Mouse (Mus musculus) kidney, adult 2 months (tissue): ENCODE results near the gene Igf1r.

Experiments
- CTCF ChIP-seq: fragments of 200-500 bp; conservative IDR thresholded peaks from 2 replicates; pipeline ENCODE4 v1.5.1; 2011; ENCODE audit warnings: low read depth, mild to moderate bottlenecking, control low read depth, low read length, moderate library complexity, mixed read lengths; ENCODE audit not compliant: insufficient read depth, insufficient read length
- POLR2A ChIP-seq: fragments of 200-500 bp; IDR thresholded peaks from one replicate; pipeline ENCODE4 v1.6.1; 2011; ENCODE audit warnings: low read depth, low read length, control low read depth

DNA sequence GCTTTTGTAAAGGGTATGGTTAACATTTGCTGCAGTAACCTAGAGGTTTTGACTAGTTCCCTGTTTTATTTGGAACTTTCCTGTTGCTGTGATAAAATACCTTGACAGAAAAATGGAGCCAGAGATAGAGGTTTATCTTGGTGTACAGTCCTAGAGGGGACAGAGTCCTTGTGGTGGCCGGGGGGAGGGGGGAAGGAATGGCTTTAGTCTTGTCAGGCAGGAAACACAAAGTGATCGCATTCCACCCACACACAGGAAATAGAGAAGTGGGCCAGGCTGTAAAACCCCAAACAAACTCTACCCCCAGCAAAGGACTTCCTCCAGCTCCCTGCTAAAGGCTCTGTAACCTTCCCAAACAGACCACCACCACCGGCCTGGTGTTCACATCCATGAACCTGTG, 211.4 kb downstream of the Igf1r start:
- TF ChIP-seq POLR2A = no peak
- TF ChIP-seq CTCF = no peak
